Mouse (Mus musculus) inflammation-experienced regulatory T-cells, adult 6 months (primary cell): ENCODE measurements around the gene Pla2g7. TPM values are rescaled to one million over a fixed set of nuclear protein-coding genes. Genes with fewer than 3 reads are reported as not detected.

Experiments used
- ATAC-seq: one replicate; pipeline ENCODE4 v1.8.0; 2017
- polyA plus RNA-seq, 3 experiments: library from polyadenylated mRNA; unstranded; fragments of 100-300 nt; shearing (Covaris generic); gene quantifications; one replicate each; pipeline ENCODE4 v1.2.1; 2017

The Pla2g7 gene
- polyA plus RNA-seq, 3 experiments from 2014 or later, result 0.34 to 1.2 TPM; not detected in 1

- no peak for ATAC-seq
These were observed 81.9 kb downstream of the Pla2g7 start for GRCm38 (mm10) chr17:43649641-43650436.

- ATAC-seq, result no peak
These were observed 83.6 kb downstream of the Pla2g7 start for GRCm38 (mm10) chr17:43651314-43652046.

Other genes with a start within 250 kb of the Pla2g7 start
- gene Adgrf5, start 207.6 kb upstream of the Pla2g7 start, polyA plus RNA-seq, result not detected
- not detected for gene Mep1a, start 65.3 kb upstream of the Pla2g7 start, polyA plus RNA-seq
- not detected for gene Ankrd66, start 24.5 kb upstream of the Pla2g7 start, polyA plus RNA-seq
- not detected for gene Tdrd6, start 62.2 kb downstream of the Pla2g7 start, polyA plus RNA-seq
- 1 to 10 TPM; 1.6 to 3.6 (median 2.8) TPM for gene Slc25a27, start 99.1 kb downstream of the Pla2g7 start, polyA plus RNA-seq
- gene Cyp39a1, start 99.3 kb downstream of the Pla2g7 start, polyA plus RNA-seq, result 1 to 10 TPM in 2 of 3 experiments, under 1 TPM in 1; 0.71 to 1.4 (median 1.2) TPM
- gene Rcan2, start 233.3 kb downstream of the Pla2g7 start, polyA plus RNA-seq, result not detected